Mouse (Mus musculus) right cerebral cortex, postnatal 14 days (tissue): ENCODE results near the gene Frat2.
A peak's percentile ranks its signal among the peaks of the same experiment; 100 is the strongest.
"Not testable (repeated sequence)": the region's sequence is repeated elsewhere in the genome, so short reads cannot be mapped to it uniquely, and the experiment has no call there.

ENCODE experiments used
- DNase-seq: peaks from one replicate; pipeline ENCODE4 v3.0.0; 2022

The Frat2 gene

GRCm38 (mm10) chr19:41847992-41848851, at the start of gene Frat2:
Gene Frat2, minus strand, starts transcription at chr19:41848132.
- peak; percentile 82 for DNase-seq

- no peak for DNase-seq
Measured at GRCm38 (mm10) chr19:41896319-41896711, 48.4 kb upstream of the Frat2 start.

- peak; percentile 71 for DNase-seq
Measured at GRCm38 (mm10) chr19:41895460-41896318, 47.8 kb upstream of the Frat2 start, which contains the start of gene Rrp12. Gene Rrp12, minus strand, starts transcription at chr19:41896173.

GRCm38 (mm10) chr19:41894959-41895358, 47.0 kb upstream of the Frat2 start:
- no peak for DNase-seq

- no peak for DNase-seq
Measured at GRCm38 (mm10) chr19:41888191-41888590, 40.3 kb upstream of the Frat2 start.

GRCm38 (mm10) chr19:41883882-41884281, 36.0 kb upstream of the Frat2 start:
- DNase-seq: no peak

GRCm38 (mm10) chr19:41881842-41882241, 33.9 kb upstream of the Frat2 start:
- no peak for DNase-seq

- DNase-seq: no peak
Measured at GRCm38 (mm10) chr19:41874356-41874755, 26.4 kb upstream of the Frat2 start.

GRCm38 (mm10) chr19:41872285-41872684, 24.4 kb upstream of the Frat2 start:
- no peak for DNase-seq

GRCm38 (mm10) chr19:41869946-41870345, 22.0 kb upstream of the Frat2 start:
- DNase-seq: not testable (repeated sequence)

GRCm38 (mm10) chr19:41869296-41869695, 21.4 kb upstream of the Frat2 start:
- no peak for DNase-seq

GRCm38 (mm10) chr19:41866707-41867106, 18.8 kb upstream of the Frat2 start:
- DNase-seq: no peak

- DNase-seq: no peak
Measured at GRCm38 (mm10) chr19:41857816-41858310, 9.9 kb upstream of the Frat2 start.

GRCm38 (mm10) chr19:41857086-41857762, 9.3 kb upstream of the Frat2 start:
- DNase-seq: no peak

GRCm38 (mm10) chr19:41852423-41852822, 4.5 kb upstream of the Frat2 start:
- no peak for DNase-seq

GRCm38 (mm10) chr19:41850719-41851543, 3.0 kb upstream of the Frat2 start:
- no peak for DNase-seq

- DNase-seq: no peak
Measured at GRCm38 (mm10) chr19:41850021-41850718, 2.2 kb upstream of the Frat2 start.

- DNase-seq: peak; percentile 54
Measured at GRCm38 (mm10) chr19:41847614-41847991, 329 bp downstream of the Frat2 start.

- DNase-seq: peak; percentile 53
Measured at GRCm38 (mm10) chr19:41847091-41847581, 796 bp downstream of the Frat2 start.

GRCm38 (mm10) chr19:41846366-41847090, 1.4 kb downstream of the Frat2 start:
- DNase-seq: no peak
